Mouse (Mus musculus): Measurements from ENCODE around the gene Plin5.

DNA sequence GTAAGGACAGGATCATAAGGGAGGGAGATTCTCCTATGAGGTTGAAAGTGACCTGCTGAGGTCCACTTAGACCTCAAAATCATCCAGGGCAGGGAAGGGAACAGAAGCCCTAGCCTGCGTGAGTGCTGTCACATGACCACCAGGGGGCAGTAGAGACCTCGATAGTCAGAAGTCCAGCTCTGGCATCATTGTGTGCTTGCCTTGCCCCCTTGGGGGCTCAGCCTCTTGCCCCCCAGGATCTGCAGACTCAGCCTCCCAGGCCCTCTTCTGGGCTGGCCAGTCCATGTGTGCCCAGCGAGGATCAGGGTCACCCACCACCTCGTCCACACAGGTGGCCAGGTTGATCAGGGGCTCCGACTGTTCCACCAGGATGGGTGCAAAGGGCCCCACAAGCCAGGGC lies 5.5 kb downstream of the Plin5 start:
- TF ChIP-seq POLR2A (IDR thresholded peaks at IDR 0.05; ENCODE audit: insufficient read length, low read depth): no peak
- peak; percentile 53 for TF ChIP-seq USF1 (IDR thresholded peaks at IDR 0.05; ENCODE audit: low read depth)
- no peak for TF ChIP-seq TCF3 (IDR thresholded peaks at IDR 0.05; ENCODE audit: insufficient read length, low read depth)
- TF ChIP-seq MYOG (IDR thresholded peaks at IDR 0.05; ENCODE audit: control insufficient read depth in 1 of 3, insufficient read depth in 1 of 3, insufficient read length in 2 of 3, low read depth in 2 of 3): no peak
- no peak for TF ChIP-seq MAX (IDR thresholded peaks at IDR 0.05; ENCODE audit: low read depth)
- no peak for TF ChIP-seq E2F4 (IDR thresholded peaks at IDR 0.05; ENCODE audit: insufficient read depth)
- no peak for TF ChIP-seq POLR2AphosphoS2 (IDR thresholded peaks at IDR 0.05; ENCODE audit: insufficient read length, low read depth)
- no peak for TF ChIP-seq CEBPB (IDR thresholded peaks at IDR 0.05; ENCODE audit: insufficient read depth, poor library complexity, severe bottlenecking)
- TF ChIP-seq MYOD1 (IDR thresholded peaks at IDR 0.05; ENCODE audit: control insufficient read depth in 1 of 3, insufficient read length in 2 of 3, low read depth in 2 of 3): no peak
- TF ChIP-seq SRF (IDR thresholded peaks at IDR 0.05; ENCODE audit: control insufficient read depth, insufficient read length, low read depth): no peak
- no peak for TF ChIP-seq REST (IDR thresholded peaks at IDR 0.05; ENCODE audit: insufficient read depth, insufficient read length)
- no peak for TF ChIP-seq TCF12 (IDR thresholded peaks at IDR 0.05; ENCODE audit: insufficient read depth, poor library complexity, severe bottlenecking)
